Mouse (Mus musculus): Measurements from ENCODE around the gene Zdhhc13. TPM values are rescaled to one million over a fixed set of nuclear protein-coding genes. Genes with fewer than 3 reads are reported as not detected.

Gene Zdhhc13
- polyA plus RNA-seq, 1 experiment from 2014 or later = 27.2 TPM

- Histone ChIP-seq H3K27ac (ENCODE audit: low read length) (no peak overlapping the region), H3K27me3 (ENCODE audit: control insufficient read depth, insufficient read depth, low read depth, low read length) (no peaks in the 10 kb centered on the region), H3K4me1 (replicated peaks; ENCODE audit: control insufficient read depth, insufficient read depth, low read length) (peaks cover 14% of the 10 kb centered on the region), H3K4me2 (ENCODE audit: low read depth, low read length) (no peak overlapping the region), H3K36me3 (ENCODE audit: control insufficient read depth, insufficient read depth, low read length) (peaks cover 49% of the 10 kb centered on the region), H3K9me3 (ENCODE audit: control insufficient read depth, low read length) (no peaks in the 10 kb centered on the region), H3K4me3 (ENCODE audit: low read length) (no peak overlapping the region), H3K9ac (ENCODE audit: low read length) (no peak overlapping the region)
- 69% methylated on average over 4 of the region's 4 CpGs for WGBS
- ATAC-seq (ENCODE audit: low read depth) = no peak
Measured at GRCm38 (mm10) chr7:48876526-48876925, 87.7 kb downstream of the Zdhhc13 start.

Other genes with a start within 250 kb of the Zdhhc13 start
- not detected in 2 replicates for gene Mrgprb2, start 230.9 kb upstream of the Zdhhc13 start, polyA plus RNA-seq (2015; fragmentation: Nextera tagmentation; extraction: Ambion mirVana)
- not detected in 2 replicates for gene Mrgprb3, start 145.2 kb upstream of the Zdhhc13 start, polyA plus RNA-seq (2015; fragmentation: Nextera tagmentation; extraction: Ambion mirVana)
- 56.4 and 71.6 TPM in 2 replicates for gene Csrp3, start 59.0 kb downstream of the Zdhhc13 start, polyA plus RNA-seq (2015; fragmentation: Nextera tagmentation; extraction: Ambion mirVana)
- 20.5 and 22.0 TPM in 2 replicates for gene E2f8, start 92.6 kb downstream of the Zdhhc13 start, polyA plus RNA-seq (2015; fragmentation: Nextera tagmentation; extraction: Ambion mirVana)
- gene Nav2, start 119.7 kb downstream of the Zdhhc13 start, polyA plus RNA-seq (2015; fragmentation: Nextera tagmentation; extraction: Ambion mirVana) = 27.3 and 33.8 TPM in 2 replicates

Measured in lung, embryonic 16.5 days (tissue).